Mouse (Mus musculus) G1E-ER4 (cell line): ENCODE results near the gene Pigu. TPM values are rescaled to one million over a fixed set of nuclear protein-coding genes. Genes with fewer than 3 reads are reported as not detected.

Experiments used
- GATA1 ChIP-seq: IDR thresholded peaks from one replicate; pipeline ENCODE4 v1.8.0; 2012; ENCODE audit warnings: low read length, inconsistent platforms
- polyA plus RNA-seq: library from polyadenylated mRNA; stranded (reverse); fragments of >175 nt; gene quantifications from 2 replicates; pipeline ENCODE4 v1.2.3, GENCODE M21; 2012

Pigu gene
- polyA plus RNA-seq, 1 experiment: 14.0 TPM

DNA sequence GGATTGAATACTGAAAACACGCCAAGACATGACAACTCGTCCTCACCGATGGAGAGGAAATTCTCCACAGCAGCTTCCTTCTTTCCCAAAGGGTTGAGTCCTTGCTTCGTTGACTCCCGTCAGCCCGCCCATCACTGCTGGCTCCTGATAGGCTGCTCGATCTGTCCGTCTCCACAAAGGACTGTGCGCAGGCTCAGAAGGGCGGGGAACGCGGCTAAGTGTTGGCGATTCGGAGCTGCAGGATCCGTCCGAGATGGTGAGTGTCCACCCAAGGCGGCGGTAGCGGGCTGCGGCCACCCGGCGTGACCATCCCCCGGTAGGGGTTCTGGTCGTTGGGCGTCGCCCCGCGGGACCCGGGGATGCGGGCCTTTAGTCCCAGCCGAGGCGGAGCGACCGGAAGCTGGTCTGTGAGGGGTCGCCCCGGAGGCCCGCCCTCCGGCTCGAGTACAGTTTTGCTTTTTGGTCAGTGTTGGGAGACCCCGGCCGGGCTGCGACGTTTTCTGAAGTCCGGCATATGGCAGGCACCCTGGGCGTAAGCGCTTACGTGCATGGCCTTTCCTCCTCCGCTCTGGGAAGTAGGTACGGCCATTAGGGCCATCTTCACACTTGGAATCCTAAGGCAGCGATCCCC, 120.8 kb downstream of the Pigu start, which contains the start of gene Dynlrb1:
Gene Dynlrb1, plus strand, starts transcription at position 172 of the 631 bp plus-strand sequence.
- no peak for TF ChIP-seq GATA1

DNA sequence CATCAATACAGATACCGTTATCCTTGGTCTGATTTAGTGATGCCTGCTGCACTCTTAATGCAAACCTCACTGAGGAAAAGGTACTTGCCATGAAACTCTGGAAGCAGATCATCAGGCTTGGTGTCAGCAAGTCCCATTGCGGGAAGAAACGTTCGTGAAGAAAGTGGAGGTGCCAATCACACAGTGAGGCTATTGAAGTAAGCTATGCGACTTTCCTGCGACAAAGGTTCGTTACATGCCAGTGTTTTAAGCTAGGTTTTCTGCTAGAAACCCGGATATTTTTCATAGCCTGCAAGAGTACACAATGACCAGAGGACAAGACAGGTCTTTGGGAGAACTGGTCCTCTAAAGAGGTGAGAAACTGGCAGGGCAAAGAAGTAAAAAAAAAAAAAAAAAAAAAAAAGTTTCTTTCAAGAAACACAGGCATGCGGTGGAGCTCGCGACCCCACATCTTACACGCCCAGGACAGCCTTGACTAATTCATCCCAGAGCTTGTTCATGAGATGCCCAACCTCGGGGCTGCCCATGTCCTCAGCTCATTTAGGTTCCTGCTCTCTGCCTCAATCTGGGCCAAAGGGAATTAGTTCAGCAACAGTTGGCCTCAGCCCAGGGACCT, 121.4 kb downstream of the Pigu start:
- TF ChIP-seq GATA1: no peak

Other genes with a start within 250 kb of the Pigu start
- 1.7 and 3.3 TPM in 2 replicates for gene Itch, start 223.9 kb downstream of the Pigu start, polyA plus RNA-seq
- gene Dynlrb1, start 120.9 kb downstream of the Pigu start, polyA plus RNA-seq: 22.0 and 116 TPM in 2 replicates
- gene Map1lc3a, start 81.1 kb downstream of the Pigu start, polyA plus RNA-seq: 11.9 and 13.8 TPM in 2 replicates
- 2.4 and 3.3 TPM in 2 replicates for gene Trp53inp2, start 23.6 kb upstream of the Pigu start, polyA plus RNA-seq
- 46.6 and 70.2 TPM in 2 replicates for gene Ncoa6, start 116.5 kb upstream of the Pigu start, polyA plus RNA-seq
- 38.4 and 49.7 TPM in 2 replicates for gene Acss2, start 160.5 kb upstream of the Pigu start, polyA plus RNA-seq
- gene Ggt7, start 160.8 kb upstream of the Pigu start, polyA plus RNA-seq: not detected in 2 replicates
- 17.3 and 20.9 TPM in 2 replicates for gene Gss, start 235.4 kb upstream of the Pigu start, polyA plus RNA-seq